Mouse (Mus musculus) gastrocnemius, postnatal 10 days (tissue): ENCODE results near the gene Gabrb3. TPM values are rescaled to one million over a fixed set of nuclear protein-coding genes. Genes with fewer than 3 reads are reported as not detected.
"Not testable (repeated sequence)": the region's sequence is repeated elsewhere in the genome, so short reads cannot be mapped to it uniquely, and the experiment has no call there.

Experiments used
- DNase-seq: peaks from one replicate; pipeline ENCODE4 v3.0.0; 2021; ENCODE audit warnings: mixed read lengths
- microRNA-seq, 2 experiments: library from miRNA; unstranded; fragments of <30 nt; microRNA quantifications; one replicate each; pipeline ENCODE4 v1.2.0; 2021
- total RNA-seq, 2 experiments: library from RNA; stranded (reverse); gene quantifications; 2 replicates each; pipeline ENCODE4 v1.2.3; 2021

Gabrb3 gene
- total RNA-seq, 2 experiments from 2014 or later, result 0.56 to 1.0 TPM

- no peak for DNase-seq
Measured at GRCm38 (mm10) chr7:57706976-57707740, 287.7 kb downstream of the Gabrb3 start.

- DNase-seq, result no peak
Measured at GRCm38 (mm10) chr7:57711709-57712108, 292.2 kb downstream of the Gabrb3 start.

DNA sequence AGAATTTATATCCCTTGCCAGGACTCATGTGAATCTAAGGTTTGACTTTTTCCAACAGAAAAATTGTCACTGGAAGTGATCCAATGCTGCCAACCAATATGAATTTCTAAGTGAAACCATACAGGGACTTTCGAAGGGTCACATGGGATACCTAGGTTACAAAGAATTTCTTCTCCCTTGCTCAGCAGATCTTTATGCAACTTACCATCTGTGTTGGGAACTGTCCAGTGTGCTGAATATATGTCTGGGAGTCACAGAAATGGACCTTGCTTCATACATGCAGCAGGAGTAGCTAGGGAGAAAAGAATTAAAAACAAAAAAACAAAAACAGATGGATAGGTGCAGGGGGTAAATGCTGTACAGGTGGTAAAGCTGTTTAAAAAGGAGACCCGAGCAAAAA is 327.3 kb downstream of the Gabrb3 start:
- no peak for DNase-seq

GRCm38 (mm10) chr7:57760466-57760865 is 341.0 kb downstream of the Gabrb3 start:
- no peak for DNase-seq

GRCm38 (mm10) chr7:57778754-57779153 is 359.3 kb downstream of the Gabrb3 start:
- no peak for DNase-seq

GRCm38 (mm10) chr7:57786102-57786501 is 366.6 kb downstream of the Gabrb3 start:
- DNase-seq, result not testable (repeated sequence)

GRCm38 (mm10) chr7:57787520-57787919 is 368.0 kb downstream of the Gabrb3 start:
- DNase-seq, result no peak

DNA sequence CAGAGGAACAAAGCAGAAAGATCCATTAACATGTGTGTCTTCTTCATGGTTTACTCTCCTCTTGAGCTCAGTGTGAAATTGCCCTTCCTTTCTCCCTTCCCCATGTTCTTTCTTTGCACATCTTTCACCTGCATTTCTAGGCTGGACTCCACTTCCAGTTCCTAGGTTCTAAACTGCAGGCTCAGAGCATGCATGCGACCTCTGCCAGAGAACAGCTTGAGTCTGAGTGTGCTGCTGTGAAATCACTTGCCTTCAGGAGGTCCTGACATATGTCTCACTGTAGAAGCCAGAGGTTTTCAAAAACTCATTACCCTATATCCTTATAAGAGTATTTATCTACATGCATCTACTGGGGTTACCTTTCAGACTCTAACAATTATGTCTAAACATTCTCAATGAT is 383.8 kb downstream of the Gabrb3 start:
- no peak for DNase-seq

- DNase-seq, result no peak
Measured at GRCm38 (mm10) chr7:57813716-57814115, 394.2 kb downstream of the Gabrb3 start.

- no peak for DNase-seq
Measured at GRCm38 (mm10) chr7:57842383-57842896, 422.9 kb downstream of the Gabrb3 start.

DNA sequence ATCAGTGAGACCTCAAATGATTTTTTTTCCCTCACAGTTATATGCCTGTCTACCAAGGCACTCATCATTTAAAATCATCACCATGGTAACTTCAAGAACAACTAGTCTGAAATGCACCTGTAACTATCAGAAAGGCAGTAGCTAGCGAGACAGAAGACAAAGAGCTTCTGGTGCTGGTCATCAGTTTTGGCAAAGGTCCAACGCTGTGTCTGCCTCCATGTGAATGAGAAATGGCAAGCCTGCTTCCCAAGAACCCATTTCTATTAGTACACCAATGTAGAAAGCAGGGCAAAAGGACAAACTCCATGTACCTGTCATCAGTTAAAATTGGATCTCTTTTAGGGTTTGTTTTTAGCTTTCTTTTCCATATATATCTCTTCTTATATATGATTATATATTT is 448.5 kb downstream of the Gabrb3 start:
- DNase-seq, result no peak

Small RNAs within 50 kb of the gene (microRNA-seq; reads per million reads assigned to microRNA genes)
- 0 reads per million in 2 experiments for gene Mir6389

Other genes with a start within 250 kb of the Gabrb3 start
- under 1 TPM; 0.11 to 0.14 TPM for gene Gabrg3, start 32.5 kb upstream of the Gabrb3 start, total RNA-seq
- under 1 TPM; 0.11 to 0.12 TPM for gene Gabra5, start 90.4 kb downstream of the Gabrb3 start, total RNA-seq